Mouse (Mus musculus): ENCODE measurements around the gene Gm826. TPM values are rescaled to one million over a fixed set of nuclear protein-coding genes. Genes with fewer than 3 reads are reported as not detected.

The Gm826 gene
- not detected for polyA plus RNA-seq (2014; fragmentation: Illumina TruSeq; extraction: RNeasy Lipid Tissue Mini Kit (QIAGEN cat#74804); ENCODE audit: low read depth, low replicate concordance)

DNA sequence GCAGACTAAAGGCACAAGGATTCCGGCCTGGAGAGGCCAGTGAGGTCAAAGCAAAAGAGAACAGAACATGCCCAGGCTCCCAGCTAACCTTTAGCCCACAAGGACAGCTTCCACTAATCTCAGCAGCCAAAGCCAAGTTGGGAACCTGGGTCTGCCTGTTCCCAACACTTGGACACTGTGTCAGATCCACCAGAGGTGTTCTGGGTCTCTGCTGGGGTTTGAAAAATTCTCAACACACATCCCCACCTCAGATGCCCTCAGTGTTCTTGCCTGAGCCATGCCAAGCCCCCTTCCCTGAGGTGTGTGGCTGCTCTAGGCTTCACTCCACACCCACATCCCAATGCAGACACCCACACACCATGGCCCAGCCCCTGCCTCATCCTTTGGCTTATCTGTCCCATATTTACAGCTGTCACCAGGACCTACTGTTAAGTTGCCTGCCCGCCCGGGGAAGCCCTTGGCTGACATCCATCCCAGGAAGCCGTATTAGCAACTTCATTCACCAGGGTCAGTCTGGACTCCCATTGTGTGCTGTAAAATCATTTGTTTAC lies at the start of gene Gm826:
Gm826 (minus strand) TSS at position 52 of the 551 bp plus-strand sequence.

GRCm38 (mm10) chr2:160366980-160367338 lies 33.0 kb upstream of the Gm826 start, which contains the start of gene Mafb:
Gene Mafb, minus strand, starts transcription at chr2:160367065.

Other genes starting within 250 kb of the Gm826 start
- gene Mafb, start 32.9 kb upstream of the Gm826 start, polyA plus RNA-seq (2014; fragmentation: Illumina TruSeq; extraction: RNeasy Lipid Tissue Mini Kit (QIAGEN cat#74804); ENCODE audit: low read depth, low replicate concordance): 14.2 TPM

All from adipose tissue, adult 10 weeks (tissue).